Comparison of ENCODE assay signal across 16 mouse cellular contexts in the genomic region with DNA sequence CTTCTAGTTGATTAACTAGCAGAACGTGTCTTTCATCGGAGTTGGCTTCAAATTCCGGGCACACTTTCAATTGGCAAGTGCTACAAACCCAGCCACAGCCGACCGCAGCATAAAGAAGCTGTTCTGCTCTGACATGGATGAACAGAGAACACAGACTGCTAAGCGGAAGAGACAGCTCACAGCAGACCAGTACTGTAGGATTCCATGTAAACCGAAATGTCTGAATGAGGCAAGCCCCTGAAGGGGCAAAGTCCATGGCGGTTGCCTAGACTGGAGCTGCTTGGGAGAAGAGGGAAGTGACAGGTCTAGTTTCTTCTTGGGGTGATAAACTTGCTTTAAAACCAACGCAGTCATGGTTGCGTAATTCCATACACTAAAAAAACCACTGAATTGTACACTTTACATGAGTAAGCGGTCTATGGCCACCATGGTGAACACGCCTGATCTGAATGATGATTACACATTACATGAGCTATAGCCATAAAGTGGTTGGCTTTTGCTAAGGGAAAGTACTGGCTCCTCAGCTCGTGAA. TPM values are rescaled to one million over a fixed set of nuclear protein-coding genes. Genes with fewer than 3 reads are reported as not detected.
DNase-seq lines count a peak whose midpoint lies in the region; ATAC-seq and TF ChIP-seq lines count a peak whose summit lies in the region.
"Had no signal": no experiment of that assay in that cellular context is flagged by ENCODE, and none has a peak within 500 bp of the region (broad histone marks: within the 10 kb centered on the region; RNA-seq: fewer than 3 reads in every experiment).

No protein-coding gene starts in this region.

- peak; percentile 62 for DNase-seq in forebrain, embryonic 14.5 days (ENCODE audit: low spot score)
- peak; percentile 8 for DNase-seq in lung, embryonic 14.5 days
- DNase-seq in lung, postnatal 14 days, result no peak
- peak; percentile 73 for DNase-seq in brain, embryonic 14.5 days (ENCODE audit: low read depth)
- peak; percentile 47 for DNase-seq in large intestine, adult 2 months (ENCODE audit: low read depth, low spot score)
- DNase-seq in left cerebral cortex, postnatal 14 days (ENCODE audit: low spot score in 2 of 2), result no peak
- no peak for DNase-seq in spleen, adult 12 weeks (ENCODE audit: low spot score)
- DNase-seq: B cell, adult 2 months; cerebellum, adult 11-12 months; kidney, postnatal 36 days had no signal

- no peak overlapping the region for H3K4me3 ChIP-seq in forebrain, embryonic 14.5 days (ENCODE audit: low read depth, low read length)
- H3K4me3 ChIP-seq in forebrain, embryonic 13.5 days, result no peak overlapping the region
- no peak overlapping the region for H3K4me3 ChIP-seq in lung, embryonic 14.5 days (ENCODE audit: low read depth, low read length)
- H3K4me3 ChIP-seq: forebrain, embryonic 15.5 days; limb, embryonic 10.5 days; midbrain, embryonic 12.5 days had no signal

- no peak for TF ChIP-seq POLR2A in brain, embryonic 14.5 days (IDR thresholded peaks at IDR 0.05; ENCODE audit: borderline replicate concordance, extremely low read depth, insufficient read depth, insufficient read length, poor library complexity, severe bottlenecking)

- H3K27ac ChIP-seq in forebrain, embryonic 14.5 days (ENCODE audit: low read depth, low read length), result no peak overlapping the region
- H3K27ac ChIP-seq in forebrain, embryonic 13.5 days, result no peak overlapping the region
- no peak overlapping the region for H3K27ac ChIP-seq in lung, embryonic 14.5 days (ENCODE audit: low read depth)
- H3K27ac ChIP-seq: forebrain, embryonic 15.5 days; limb, embryonic 10.5 days; midbrain, embryonic 12.5 days had no signal

- no peaks in the 10 kb centered on the region for H3K9me3 ChIP-seq in forebrain, embryonic 14.5 days (replicated peaks; ENCODE audit: control insufficient read depth, low read length)
- no peaks in the 10 kb centered on the region for H3K9me3 ChIP-seq in forebrain, embryonic 13.5 days (replicated peaks)
- H3K9me3 ChIP-seq in lung, embryonic 14.5 days (ENCODE audit: low read depth, low read length), result no peaks in the 10 kb centered on the region
- H3K9me3 ChIP-seq: forebrain, embryonic 15.5 days; G1E; limb, embryonic 10.5 days; midbrain, embryonic 12.5 days had no signal

- H3K36me3 ChIP-seq in forebrain, embryonic 14.5 days (ENCODE audit: control insufficient read depth, insufficient read depth, low read length), result no peaks in the 10 kb centered on the region
- H3K36me3 ChIP-seq in forebrain, embryonic 13.5 days (ENCODE audit: poor library complexity, severe bottlenecking), result no peaks in the 10 kb centered on the region
- no peaks in the 10 kb centered on the region for H3K36me3 ChIP-seq in lung, embryonic 14.5 days (ENCODE audit: insufficient read depth)
- H3K36me3 ChIP-seq: forebrain, embryonic 15.5 days; G1E; midbrain, embryonic 12.5 days had no signal

- no peak for TF ChIP-seq CTCF in lung, embryonic 14.5 days (IDR thresholded peaks at IDR 0.05; ENCODE audit: low read depth)
- no peak for TF ChIP-seq CTCF in brain, embryonic 14.5 days (IDR thresholded peaks at IDR 0.05; ENCODE audit: borderline replicate concordance, extremely low read depth, insufficient read depth, insufficient read length)

- no peak overlapping the region for H3K9ac ChIP-seq in forebrain, embryonic 14.5 days (ENCODE audit: low read length)
- no peak overlapping the region for H3K9ac ChIP-seq in forebrain, embryonic 13.5 days
- H3K9ac ChIP-seq in lung, embryonic 14.5 days, result no peak overlapping the region
- H3K9ac ChIP-seq: forebrain, embryonic 15.5 days; midbrain, embryonic 12.5 days had no signal

- H3K4me1 ChIP-seq in forebrain, embryonic 14.5 days (ENCODE audit: control insufficient read depth, insufficient read depth, low read length), result no peaks in the 10 kb centered on the region
- no peaks in the 10 kb centered on the region for H3K4me1 ChIP-seq in forebrain, embryonic 13.5 days
- H3K4me1 ChIP-seq in lung, embryonic 14.5 days (ENCODE audit: insufficient read depth), result no peaks in the 10 kb centered on the region
- H3K4me1 ChIP-seq: forebrain, embryonic 15.5 days; midbrain, embryonic 12.5 days had no signal

- no peak overlapping the region for H3K4me2 ChIP-seq in forebrain, embryonic 14.5 days (ENCODE audit: low read length)
- H3K4me2 ChIP-seq in forebrain, embryonic 13.5 days, result no peak overlapping the region
- H3K4me2 ChIP-seq in lung, embryonic 14.5 days, result no peak overlapping the region
- H3K4me2 ChIP-seq: forebrain, embryonic 15.5 days; midbrain, embryonic 12.5 days had no signal

- intact Hi-C loops in left cerebral cortex, postnatal 14 days (cut with DNase I), result no loop called here

- H3K27me3 ChIP-seq in forebrain, embryonic 14.5 days (replicated peaks; ENCODE audit: control insufficient read depth, insufficient read depth, low read length), result no peaks in the 10 kb centered on the region
- H3K27me3 ChIP-seq in forebrain, embryonic 13.5 days, result no peaks in the 10 kb centered on the region
- H3K27me3 ChIP-seq in lung, embryonic 14.5 days (ENCODE audit: insufficient read depth, low read length), result no peaks in the 10 kb centered on the region
- H3K27me3 ChIP-seq: forebrain, embryonic 15.5 days; midbrain, embryonic 12.5 days had no signal

- ATAC-seq in forebrain, embryonic 14.5 days, result no peak
- ATAC-seq in forebrain, embryonic 13.5 days, result no peak
- ATAC-seq in lung, embryonic 14.5 days (ENCODE audit: insufficient read depth), result no peak
- ATAC-seq: forebrain, embryonic 15.5 days; inflammation-experienced regulatory T-cells, adult 6 months had no signal

- 79% methylated on average over 13 of the region's 13 CpGs for WGBS in forebrain, embryonic 14.5 days
- WGBS in forebrain, embryonic 13.5 days, result 83% methylated on average over 13 of the region's 13 CpGs
- 83% methylated on average over 13 of the region's 13 CpGs for WGBS in lung, embryonic 14.5 days
- WGBS in large intestine, adult 2 months, result 29% methylated on average over 13 of the region's 13 CpGs

RNA-seq across cellular contexts. Expression of gene Crabp1, which starts 12.0 kb away (rescaled TPM):
- polyA plus RNA-seq in forebrain, embryonic 14.5 days (2014; fragmentation: Nextera tagmentation; extraction: Ambion mirVana), result 44.7 and 51.7 TPM in 2 replicates
- 34.3 and 44.4 TPM in 2 replicates for polyA plus RNA-seq in forebrain, embryonic 13.5 days (2015; fragmentation: Nextera tagmentation; extraction: Ambion mirVana)
- polyA plus RNA-seq in lung, embryonic 14.5 days (2014; fragmentation: Nextera tagmentation; extraction: Ambion mirVana), result 13.2 and 15.1 TPM in 2 replicates
- 112 and 168 TPM in 2 replicates for polyA plus RNA-seq in brain, embryonic 14.5 days (2012; rRNA removed)
- 9.4 and 14.7 TPM in 2 replicates for polyA plus RNA-seq in large intestine, adult 2 months (2012; rRNA removed)
- total RNA-seq in left cerebral cortex, postnatal 14 days (2021), result 1 to 10 TPM; 2.5 to 3.2 TPM
- total RNA-seq: G1E had no signal
- polyA plus RNA-seq: G1E; inflammation-experienced regulatory T-cells, adult 6 months had no signal

RNA-seq across cellular contexts. Expression of gene Wdr61, which starts 42.2 kb away (rescaled TPM):
- 141 and 159 TPM in 2 replicates for polyA plus RNA-seq in forebrain, embryonic 14.5 days (2014; fragmentation: Nextera tagmentation; extraction: Ambion mirVana)
- 149 and 151 TPM in 2 replicates for polyA plus RNA-seq in forebrain, embryonic 13.5 days (2015; fragmentation: Nextera tagmentation; extraction: Ambion mirVana)
- 148 and 156 TPM in 2 replicates for polyA plus RNA-seq in lung, embryonic 14.5 days (2014; fragmentation: Nextera tagmentation; extraction: Ambion mirVana)
- polyA plus RNA-seq in brain, embryonic 14.5 days (2012; rRNA removed), result 65.1 and 90.8 TPM in 2 replicates
- 29.6 and 32.9 TPM in 2 replicates for polyA plus RNA-seq in large intestine, adult 2 months (2012; rRNA removed)
- total RNA-seq in left cerebral cortex, postnatal 14 days (2021), result 10 to 100 TPM; 52.9 to 54.3 TPM

Comparison
In these comparisons a context has a peak if more than half of its experiments do, and no peak if none do; other contexts are left out.
1. DNase-seq: peak in forebrain, embryonic 14.5 days (single experiment), lung, embryonic 14.5 days (single experiment), brain, embryonic 14.5 days (single experiment) and large intestine, adult 2 months (single experiment); none in lung, postnatal 14 days (single experiment), left cerebral cortex, postnatal 14 days (0 of 2) and spleen, adult 12 weeks (single experiment).